Mouse (Mus musculus) adrenal gland, adult 2 months (tissue): ENCODE data around the gene Asphd2. TPM values are rescaled to one million over a fixed set of nuclear protein-coding genes. Genes with fewer than 3 reads are reported as not detected.

ENCODE experiments used
- DNase-seq: peaks from one replicate; pipeline ENCODE4 v3.0.0; 2021
- polyA plus RNA-seq: library from polyadenylated mRNA; depleted of rRNA; stranded (reverse); fragments of >200 nt; gene quantifications from 2 replicates; pipeline ENCODE4 v1.2.3, GENCODE M21; 2012; rRNA removed
- total RNA-seq, 2 experiments: library from RNA; stranded (reverse); gene quantifications; 2 replicates each; pipeline ENCODE4 v1.2.3; 2021

Gene Asphd2
- total and polyA plus RNA-seq, 3 experiments = 2.1 to 6.5 (median 2.1) TPM

DNA sequence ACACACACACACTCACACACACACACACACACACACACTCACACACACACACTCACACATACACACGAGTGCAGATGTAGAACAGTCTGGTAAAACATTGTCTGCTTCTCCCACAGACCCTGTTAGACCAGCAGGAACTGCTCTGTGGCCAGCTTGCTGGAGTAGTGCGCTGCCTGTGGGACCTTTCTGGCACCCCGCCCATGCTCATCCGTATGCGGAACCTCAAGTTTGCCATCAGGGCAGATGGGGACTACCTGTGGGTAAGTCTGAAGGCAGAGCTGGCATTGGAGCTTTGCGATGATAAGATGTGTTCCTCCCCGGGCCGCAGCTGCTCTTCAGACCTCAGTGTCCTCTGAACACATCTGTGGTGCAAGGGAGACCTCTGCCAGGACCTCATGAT lies 45.5 kb downstream of the Asphd2 start:
- no peak for DNase-seq

- DNase-seq = no peak
These were observed 48.3 kb downstream of the Asphd2 start for GRCm38 (mm10) chr5:112346211-112346965.

GRCm38 (mm10) chr5:112344092-112344960 lies 50.3 kb downstream of the Asphd2 start:
- no peak for DNase-seq

DNA sequence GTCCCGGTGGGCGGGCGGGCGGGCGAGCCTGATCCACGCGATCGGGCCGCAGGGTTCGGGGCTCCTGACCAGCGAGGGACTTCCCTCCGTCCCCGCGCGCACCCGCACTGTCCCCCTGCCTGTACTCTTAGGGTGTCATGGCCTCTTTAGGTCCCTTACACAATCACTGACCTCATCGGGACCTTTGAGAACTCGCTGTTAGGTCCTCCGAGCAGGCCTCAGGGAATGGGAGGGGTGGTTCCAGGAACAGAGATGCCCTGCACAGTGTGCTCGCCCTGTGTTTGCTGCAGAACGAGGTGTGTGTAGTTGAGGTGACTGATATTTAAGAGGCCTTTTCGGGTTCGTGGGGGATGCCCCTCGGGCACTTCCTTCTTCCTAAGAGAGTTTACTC lies 51.5 kb downstream of the Asphd2 start:
- no peak for DNase-seq

- peak; percentile 91 for DNase-seq
These were observed 52.0 kb downstream of the Asphd2 start, which contains the start of the genes Srrd and Hps4 for GRCm38 (mm10) chr5:112342463-112343204. Gene Srrd, minus strand, starts transcription at chr5:112343040. Gene Hps4, plus strand, starts transcription at chr5:112343083.

DNA sequence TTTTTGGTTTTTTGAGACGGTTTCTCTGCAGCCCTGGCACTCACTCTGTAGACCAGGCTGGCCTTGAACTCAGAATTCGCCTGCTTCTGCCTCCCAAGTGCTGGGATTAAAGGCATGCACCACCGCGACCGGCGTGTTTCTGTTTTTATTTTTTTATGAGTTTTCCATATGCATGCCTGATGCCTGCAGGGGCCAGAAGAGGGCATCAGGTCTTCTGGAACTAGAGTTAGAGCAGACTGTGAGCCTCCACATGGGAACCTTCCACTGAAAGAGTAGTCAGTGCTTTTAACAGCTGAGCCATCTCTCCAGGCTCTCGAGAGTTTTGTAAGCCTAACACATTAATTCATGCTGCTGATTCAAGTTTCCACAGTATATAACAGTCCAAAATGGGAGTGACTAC lies 55.5 kb downstream of the Asphd2 start:
- no peak for DNase-seq

DNA sequence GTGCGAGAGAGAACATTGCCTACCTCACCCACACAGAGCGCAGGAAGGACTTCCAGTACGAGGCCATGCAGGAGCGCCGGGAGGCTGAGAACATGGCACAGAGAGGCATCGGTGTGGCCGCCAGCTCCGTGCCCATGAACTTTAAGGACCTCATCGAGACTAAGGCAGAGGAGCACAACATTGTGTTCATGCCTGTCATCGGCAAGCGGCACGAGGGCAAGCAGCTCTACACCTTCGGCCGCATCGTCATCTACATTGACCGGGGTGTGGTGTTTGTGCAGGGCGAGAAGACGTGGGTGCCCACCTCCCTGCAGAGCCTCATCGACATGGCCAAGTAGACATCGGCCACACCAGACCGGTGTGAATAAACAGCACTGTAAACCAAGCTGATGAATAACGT lies 57.7 kb downstream of the Asphd2 start:
- no peak for DNase-seq

- DNase-seq = peak; percentile 72
These were observed 59.2 kb downstream of the Asphd2 start for GRCm38 (mm10) chr5:112335473-112335872.

Other genes starting within 250 kb of the Asphd2 start
- gene Cryba4, start 142.3 kb downstream of the Asphd2 start, total RNA-seq = 10 to 100 TPM; 70.5 to 74.9 TPM
- gene Cryba4, start 142.3 kb downstream of the Asphd2 start, polyA plus RNA-seq = 58.4 and 91.5 TPM in 2 replicates
- gene Crybb1, start 139.1 kb downstream of the Asphd2 start, total RNA-seq = 1 to 10 TPM; 2.9 to 3.2 TPM
- 5.3 and 6.7 TPM in 2 replicates for gene Crybb1, start 139.1 kb downstream of the Asphd2 start, polyA plus RNA-seq
- gene Tpst2, start 118.2 kb downstream of the Asphd2 start, total RNA-seq = 100 to 1,000 TPM; 154 to 322 TPM
- 222 and 270 TPM in 2 replicates for gene Tpst2, start 118.2 kb downstream of the Asphd2 start, polyA plus RNA-seq
- gene Tfip11, start 68.5 kb downstream of the Asphd2 start, total RNA-seq = 10 to 100 TPM; 30.3 to 38.7 TPM
- gene Tfip11, start 68.5 kb downstream of the Asphd2 start, polyA plus RNA-seq = 36.6 and 38.1 TPM in 2 replicates
- 10 to 100 TPM; 20.1 to 68.5 TPM for gene Srrd, start 51.8 kb downstream of the Asphd2 start, total RNA-seq
- 43.2 and 47.4 TPM in 2 replicates for gene Srrd, start 51.8 kb downstream of the Asphd2 start, polyA plus RNA-seq
- gene Hps4, start 51.8 kb downstream of the Asphd2 start, total RNA-seq = 10 to 100 TPM; 19.9 to 61.1 TPM
- 62.7 and 64.6 TPM in 2 replicates for gene Hps4, start 51.8 kb downstream of the Asphd2 start, polyA plus RNA-seq
- under 1 TPM in 1 of 2 experiments, not detected in 1; 0.14 TPM for gene Gm6583, start 38.8 kb downstream of the Asphd2 start, total RNA-seq
- not detected in 2 replicates for gene Gm6583, start 38.8 kb downstream of the Asphd2 start, polyA plus RNA-seq
- not detected for gene Gm6588, start 54.6 kb upstream of the Asphd2 start, total RNA-seq
- not detected in 2 replicates for gene Gm6588, start 54.6 kb upstream of the Asphd2 start, polyA plus RNA-seq
- 1 to 10 TPM; 7.0 to 8.9 TPM for gene Sez6l, start 182.3 kb upstream of the Asphd2 start, total RNA-seq
- gene Sez6l, start 182.3 kb upstream of the Asphd2 start, polyA plus RNA-seq = 3.7 and 5.1 TPM in 2 replicates